Mouse (Mus musculus) spleen, adult 2 months (tissue): Measurements from ENCODE around the gene Hnrnpul2. TPM values are rescaled to one million over a fixed set of nuclear protein-coding genes. Genes with fewer than 3 reads are reported as not detected.

Source experiments
- DNase-seq, 2 experiments: peaks; one replicate each; pipeline versions ENCODE4 v3.0.0 to v3.0.0-alpha.2; 2012 to 2021; ENCODE audit warnings: low spot score in 2 of 2, low read depth in 1 of 2
- H3K27ac ChIP-seq: fragments of 200-500 bp; 2 replicates; pipeline ENCODE4 v1.5.1; 2012; ENCODE audit warnings: low read length, inconsistent platforms; ENCODE audit not compliant: insufficient read depth
- H3K27me3 ChIP-seq: fragments of 200-500 bp; 2 replicates; pipeline ENCODE4 v1.6.1; 2012; ENCODE audit warnings: mild to moderate bottlenecking, moderate library complexity, low read length, inconsistent platforms; ENCODE audit not compliant: control insufficient read depth, insufficient read depth
- H3K36me3 ChIP-seq: fragments of 200-500 bp; 2 replicates; pipeline ENCODE4 v1.6.1; 2012; ENCODE audit warnings: mild to moderate bottlenecking, low read length, inconsistent platforms; ENCODE audit not compliant: control insufficient read depth, insufficient read depth
- H3K4me1 ChIP-seq: fragments of 200-500 bp; 2 replicates; pipeline ENCODE4 v1.6.1; 2011; ENCODE audit warnings: inconsistent platforms; ENCODE audit not compliant: control insufficient read depth, insufficient read depth, insufficient read length
- H3K4me3 ChIP-seq: fragments of 200-500 bp; 2 replicates; pipeline ENCODE4 v1.5.1; 2011; ENCODE audit warnings: mild to moderate bottlenecking, inconsistent platforms; ENCODE audit not compliant: insufficient read depth, insufficient read length; ENCODE audit errors: extremely low read depth
- CTCF ChIP-seq: fragments of 200-500 bp; IDR thresholded peaks from 2 replicates; pipeline ENCODE4 v1.5.1; 2011; ENCODE audit warnings: mild to moderate bottlenecking, inconsistent platforms; ENCODE audit not compliant: insufficient read depth, insufficient read length, insufficient replicate concordance; ENCODE audit errors: extremely low read depth
- POLR2A ChIP-seq: fragments of 200-500 bp; IDR thresholded peaks from 2 replicates; pipeline ENCODE4 v1.6.1; 2011; ENCODE audit warnings: low read depth, low read length, inconsistent platforms
- WGBS: fragments of 180-500 bp; shearing (Covaris S2); methylation state at CpG from one replicate; pipeline ENCODE4 v1.1.7; 2018; 5-methylcytosine and 5-hydroxymethylcytosine counted together
- polyA plus RNA-seq: library from polyadenylated mRNA; depleted of rRNA; stranded (reverse); fragments of >200 nt; gene quantifications from 2 replicates; pipeline ENCODE4 v1.2.3, GENCODE M21; 2012

Hnrnpul2 gene
- polyA plus RNA-seq, 1 experiment, result 22.0 TPM

- Histone ChIP-seq H3K27ac (peak overlapping the region; percentile 97), H3K36me3 (peaks cover 14% of the 10 kb centered on the region), H3K4me1 (peaks cover 7% of the 10 kb centered on the region), H3K4me3 (peak overlapping the region; percentile 78), H3K27me3 (no peaks in the 10 kb centered on the region)
- TF ChIP-seq CTCF (no peak), POLR2A (no peak)
- no peak for DNase-seq
- 11% methylated on average over 14 of the region's 14 CpGs for WGBS
Observed at GRCm38 (mm10) chr19:8818301-8818798, 1.5 kb upstream of the Hnrnpul2 start.

- DNase-seq, result peak; percentile 90 to 93
- Histone ChIP-seq H3K4me1 (peaks cover 7% of the 10 kb centered on the region), H3K36me3 (peaks cover 14% of the 10 kb centered on the region), H3K4me3 (peak within 1 kb of the TSS; percentile 91), H3K27ac (peak within 1 kb of the TSS; percentile 98), H3K27me3 (no peaks in the 10 kb centered on the region)
- no peak for TF ChIP-seq CTCF
- TF ChIP-seq POLR2A, result peak; percentile 57
- under 1% methylated on average over 33 of the region's 33 CpGs for WGBS
Observed at GRCm38 (mm10) chr19:8818801-8819595, 812 bp upstream of the Hnrnpul2 start, which contains the start of gene Ttc9c. TSS of gene Ttc9c (minus strand) at chr19:8819333.

DNA sequence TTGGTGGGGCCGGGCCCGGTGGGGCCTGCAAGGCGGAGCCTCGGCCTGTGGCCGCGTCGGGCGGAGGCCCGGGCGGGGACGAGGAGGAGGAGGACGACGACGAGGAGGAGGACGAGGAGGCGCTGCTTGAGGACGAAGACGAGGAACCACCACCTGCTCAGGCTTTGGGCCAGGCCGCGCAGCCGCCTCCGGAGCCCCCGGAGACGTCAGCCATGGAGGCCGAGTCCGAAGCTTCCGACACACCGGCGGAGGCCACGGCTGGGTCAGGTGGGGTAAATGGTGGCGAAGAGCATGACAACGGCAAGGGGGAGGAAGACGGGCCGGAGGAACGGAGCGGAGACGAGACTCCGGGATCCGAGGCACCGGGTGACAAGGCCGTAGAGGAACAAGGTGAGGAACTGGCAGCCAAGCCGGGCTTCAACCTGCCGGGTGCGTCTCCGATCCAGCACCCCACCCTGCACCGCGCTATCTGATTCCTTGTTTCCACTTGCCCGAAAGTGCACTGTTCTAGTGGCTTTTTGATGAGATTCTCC lies 680 bp downstream of the Hnrnpul2 start:
- no peak for DNase-seq
- no peak for TF ChIP-seq POLR2A
- Histone ChIP-seq H3K4me3 (peak overlapping the region; percentile 91), H3K4me1 (peaks cover 7% of the 10 kb centered on the region), H3K36me3 (peaks cover 24% of the 10 kb centered on the region), H3K27ac (peak overlapping the region; percentile 98), H3K27me3 (no peaks in the 10 kb centered on the region)
- WGBS, result under 1% methylated on average over 47 of the region's 48 CpGs

DNA sequence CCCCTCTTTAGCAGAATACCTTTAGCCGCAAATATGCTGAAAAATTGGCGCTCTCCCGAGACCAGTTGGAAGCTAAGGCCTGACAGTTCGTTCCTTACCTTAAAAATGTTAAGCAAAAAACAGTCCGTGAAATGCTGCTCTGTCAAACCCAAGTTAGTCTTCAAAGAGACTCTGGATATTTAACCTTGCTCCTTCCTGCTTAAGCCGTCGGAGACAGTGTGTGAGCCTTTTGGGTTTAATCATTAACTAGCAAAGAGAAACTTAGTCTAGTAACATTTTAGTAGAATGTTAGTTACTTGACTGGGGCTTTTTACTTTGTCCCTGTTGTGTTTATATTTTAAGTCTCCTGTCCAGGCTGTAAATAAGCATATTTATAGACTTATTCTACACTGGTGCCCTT lies 1.3 kb downstream of the Hnrnpul2 start:
- DNase-seq, result no peak
- TF ChIP-seq CTCF (no peak), POLR2A (no peak)
- peak overlapping the region; percentile 91 for H3K4me3 ChIP-seq
- no peaks in the 10 kb centered on the region for H3K27me3 ChIP-seq
- WGBS, result under 1% methylated on average over 7 of the region's 7 CpGs
- H3K27ac ChIP-seq, result peak overlapping the region; percentile 98
- H3K36me3 ChIP-seq, result peaks cover 27% of the 10 kb centered on the region
- H3K4me1 ChIP-seq, result peaks cover 7% of the 10 kb centered on the region

- H3K27me3 ChIP-seq, result no peaks in the 10 kb centered on the region
- WGBS, result 88% methylated on average over 8 of the region's 8 CpGs
- no peak for DNase-seq
- peaks cover 30% of the 10 kb centered on the region for H3K36me3 ChIP-seq
- no peak for TF ChIP-seq POLR2A
- TF ChIP-seq CTCF, result no peak
- peaks cover 7% of the 10 kb centered on the region for H3K4me1 ChIP-seq
- H3K27ac ChIP-seq, result no peak overlapping the region
- H3K4me3 ChIP-seq, result no peak overlapping the region
Observed at GRCm38 (mm10) chr19:8822696-8823095, 2.9 kb downstream of the Hnrnpul2 start.

GRCm38 (mm10) chr19:8829660-8830059 lies 9.8 kb downstream of the Hnrnpul2 start, which contains the start of gene AC129217.1:
TSS of gene AC129217.1 (plus strand) at chr19:8829773.
- no peak for DNase-seq
- Histone ChIP-seq H3K4me3 (no peak within 1 kb of the TSS), H3K36me3 (peaks cover 74% of the 10 kb centered on the region), H3K4me1 (no peaks in the 10 kb centered on the region; the same call in 1 of the 2 replicates), H3K27ac (no peak within 1 kb of the TSS), H3K27me3 (no peaks in the 10 kb centered on the region)
- WGBS, result 59% methylated on average over 8 of the region's 8 CpGs
- TF ChIP-seq POLR2A (no peak), CTCF (no peak)

GRCm38 (mm10) chr19:8830664-8831063 lies 10.9 kb downstream of the Hnrnpul2 start:
- DNase-seq, result no peak

More at GRCm38 (mm10) chr19:8830664-8831063, 10.9 kb downstream of the Hnrnpul2 start:
- Histone ChIP-seq H3K27me3 (no peaks in the 10 kb centered on the region), H3K36me3 (peaks cover 67% of the 10 kb centered on the region), H3K4me3 (no peak overlapping the region), H3K27ac (no peak overlapping the region), H3K4me1 (no peaks in the 10 kb centered on the region; the same call in 1 of the 2 replicates)
- no peak for TF ChIP-seq CTCF
- no peak for TF ChIP-seq POLR2A
- 95% methylated on average over 8 of the region's 8 CpGs for WGBS
